Mouse (Mus musculus) C2C12 (cell line): ENCODE measurements around the gene Hist1h3i.
"Not testable (repeated sequence)": the region's sequence is repeated elsewhere in the genome, so short reads cannot be mapped to it uniquely, and the experiment has no call there.

ENCODE experiments used
- CEBPB ChIP-seq: IDR thresholded peaks from one replicate; pipeline ENCODE4 v1.6.1; 2011; ENCODE audit warnings: low read depth, mild to moderate bottlenecking, control low read depth, moderate library complexity
- CTCF ChIP-seq: IDR thresholded peaks from one replicate; pipeline ENCODE4 v1.5.1; 2011; ENCODE audit not compliant: control insufficient read depth, insufficient read depth, insufficient read length
- MYOD1 ChIP-seq: IDR thresholded peaks from one replicate; pipeline ENCODE4 v1.6.1; 2011; ENCODE audit warnings: low read depth; ENCODE audit not compliant: control insufficient read depth, insufficient read length
- MYOG ChIP-seq: IDR thresholded peaks from one replicate; pipeline ENCODE4 v1.6.1; 2011; ENCODE audit not compliant: control insufficient read depth, insufficient read length; ENCODE audit errors: extremely low read depth

DNA sequence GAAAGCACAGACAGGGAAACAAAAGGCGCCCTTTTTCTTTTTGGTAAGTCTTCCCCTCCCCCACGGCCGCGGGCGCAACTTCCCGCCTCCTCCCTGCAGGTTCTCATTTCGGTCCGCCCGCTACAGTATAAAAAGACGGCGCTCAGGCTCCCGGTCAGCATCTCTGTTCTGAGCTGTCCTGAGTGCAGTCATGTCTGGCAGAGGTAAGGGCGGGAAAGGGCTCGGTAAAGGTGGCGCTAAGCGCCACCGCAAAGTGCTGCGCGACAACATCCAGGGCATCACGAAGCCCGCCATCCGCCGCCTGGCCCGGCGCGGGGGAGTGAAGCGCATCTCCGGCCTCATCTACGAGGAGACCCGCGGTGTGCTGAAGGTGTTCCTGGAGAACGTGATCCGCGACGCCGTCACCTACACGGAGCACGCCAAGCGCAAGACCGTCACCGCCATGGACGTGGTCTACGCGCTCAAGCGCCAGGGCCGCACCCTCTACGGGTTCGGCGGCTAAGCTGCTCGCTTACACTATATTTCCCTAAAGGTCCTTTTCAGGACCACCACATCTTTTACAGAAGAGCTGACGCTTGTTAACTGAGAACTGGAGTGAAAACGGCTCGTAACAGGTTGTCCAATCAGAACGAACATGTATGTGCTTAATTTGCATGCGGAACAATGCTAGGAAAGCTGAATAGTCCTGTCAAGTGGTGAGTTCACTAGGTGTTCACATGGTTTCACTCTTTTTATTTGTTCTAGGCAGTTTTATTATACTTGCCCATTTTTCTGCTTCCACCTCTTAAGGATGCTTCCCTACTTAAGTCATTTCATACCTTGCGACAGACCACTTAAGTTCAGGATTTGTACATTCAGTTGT lies 48.0 kb downstream of the Hist1h3i start, which contains the start of gene Hist1h4j:
- not testable (repeated sequence) for TF ChIP-seq CTCF, MYOD1, MYOG, CEBPB
